ENCODE assay signal across 16 mouse cellular contexts in genomic region chr14:118475100-118475454, GRCm38 (mm10).
A peak's percentile ranks its signal among the peaks of the same experiment; 100 is the strongest.
DNase-seq lines count a peak whose midpoint lies in the region; ATAC-seq and TF ChIP-seq lines count a peak whose summit lies in the region.
"Had no signal": no experiment of that assay in that cellular context is flagged by ENCODE, and none has a peak within 500 bp of the region (broad histone marks: within the 10 kb centered on the region; RNA-seq: fewer than 3 reads in every experiment).

No protein-coding gene starts in this region.

- no peaks in the 10 kb centered on the region for H3K79me2 ChIP-seq in heart, adult 2 months (replicated peaks; ENCODE audit: control insufficient read depth, insufficient read depth, low read length)

- no peaks in the 10 kb centered on the region; the same call in 1 of the 2 replicates for H3K27me3 ChIP-seq in heart, adult 2 months (ENCODE audit: control insufficient read depth, insufficient read depth, low read length)
- H3K27me3 ChIP-seq in lung, embryonic 16.5 days (ENCODE audit: control insufficient read depth, insufficient read depth, low read depth, low read length): peaks cover 19% of the 10 kb centered on the region
- peaks cover 19% of the 10 kb centered on the region for H3K27me3 ChIP-seq in hindbrain, embryonic 15.5 days
- H3K27me3 ChIP-seq in stomach, embryonic 14.5 days (ENCODE audit: control insufficient read depth, insufficient read depth, low read length): peaks cover 3% of the 10 kb centered on the region; the same call in 1 of the 2 replicates

- no peak for TF ChIP-seq EP300 in heart, adult 2 months (IDR thresholded peaks at IDR 0.05; ENCODE audit: insufficient read depth, low read depth, low read length)

- H3K9ac ChIP-seq in heart, adult 2 months (ENCODE audit: low read depth, low read length): no peak overlapping the region
- H3K9ac ChIP-seq in lung, embryonic 16.5 days (ENCODE audit: low read length): no peak overlapping the region
- no peak overlapping the region for H3K9ac ChIP-seq in hindbrain, embryonic 15.5 days
- H3K9ac ChIP-seq in stomach, embryonic 14.5 days (replicated peaks; ENCODE audit: low read depth, low read length): no peak overlapping the region
- H3K9ac ChIP-seq: heart, embryonic 13.5 days; liver, embryonic 14.5 days had no signal

- peak; percentile 78 for DNase-seq in heart, adult 11 months
- no peak for DNase-seq in heart, adult 2 months
- no peak for DNase-seq in lung, adult 18-20 months
- DNase-seq in cerebellum, postnatal 4 days (ENCODE audit: low spot score in 2 of 2): no peak
- DNase-seq: adrenal gland, postnatal 14 days; cerebellum, postnatal 10 days; gastrocnemius, adult 2 months; kidney, postnatal 36 days; thymus, postnatal 14 days had no signal

- TF ChIP-seq CTCF in heart, adult 2 months (IDR thresholded peaks at IDR 0.05): no peak

- no peak for ATAC-seq in lung, embryonic 16.5 days (ENCODE audit: low read depth)
- no peak for ATAC-seq in hindbrain, embryonic 15.5 days (ENCODE audit: low FRiP score, low read depth)
- no peak for ATAC-seq in stomach, embryonic 14.5 days (ENCODE audit: insufficient number of reproducible peaks, insufficient read depth, low FRiP score, low read depth)
- ATAC-seq in granulocyte monocyte progenitor cell, adult 5-6 weeks (replicated peaks; ENCODE audit: poor library complexity, severe bottlenecking): no peak
- ATAC-seq: inflammation-experienced regulatory T-cells, adult 6 months had no signal

- WGBS in heart, adult 2 months: 71% methylated on average over 7 of the region's 7 CpGs
- WGBS in lung, embryonic 16.5 days: 30% methylated on average over 7 of the region's 7 CpGs
- WGBS in hindbrain, embryonic 15.5 days: 51% methylated on average over 7 of the region's 7 CpGs
- WGBS in stomach, embryonic 14.5 days: 42% methylated on average over 7 of the region's 7 CpGs

- H3K36me3 ChIP-seq in heart, adult 2 months (ENCODE audit: control insufficient read depth, insufficient read depth, low read length): no peaks in the 10 kb centered on the region
- no peaks in the 10 kb centered on the region for H3K36me3 ChIP-seq in lung, embryonic 16.5 days (ENCODE audit: control insufficient read depth, insufficient read depth, low read length)
- H3K36me3 ChIP-seq in hindbrain, embryonic 15.5 days: no peaks in the 10 kb centered on the region
- no peaks in the 10 kb centered on the region for H3K36me3 ChIP-seq in stomach, embryonic 14.5 days (ENCODE audit: control insufficient read depth, insufficient read depth, low read length)
- H3K36me3 ChIP-seq: heart, embryonic 13.5 days had no signal

- no peak overlapping the region for H3K4me3 ChIP-seq in heart, adult 2 months
- no peak overlapping the region for H3K4me3 ChIP-seq in lung, embryonic 16.5 days (ENCODE audit: low read length)
- no peak overlapping the region for H3K4me3 ChIP-seq in hindbrain, embryonic 15.5 days
- H3K4me3 ChIP-seq in stomach, embryonic 14.5 days (ENCODE audit: low read depth, low read length): no peak overlapping the region
- H3K4me3 ChIP-seq: gastrocnemius, adult 2 months had no signal

- peak overlapping the region; percentile 83 for H3K4me2 ChIP-seq in lung, embryonic 16.5 days (ENCODE audit: low read depth, low read length)
- peak overlapping the region; percentile 90 for H3K4me2 ChIP-seq in hindbrain, embryonic 15.5 days
- peak overlapping the region; percentile 90; the same call in 1 of the 2 replicates for H3K4me2 ChIP-seq in stomach, embryonic 14.5 days (replicated peaks; ENCODE audit: low read depth, low read length)

- no peaks in the 10 kb centered on the region for H3K9me3 ChIP-seq in lung, embryonic 16.5 days (ENCODE audit: control insufficient read depth, low read length)
- no peaks in the 10 kb centered on the region for H3K9me3 ChIP-seq in hindbrain, embryonic 15.5 days
- no peaks in the 10 kb centered on the region for H3K9me3 ChIP-seq in stomach, embryonic 14.5 days (ENCODE audit: control insufficient read depth, low read depth, low read length)

- intact Hi-C loops in heart, adult 2 months (cut with DNase I): no loop called here

- H3K4me1 ChIP-seq in heart, adult 2 months (ENCODE audit: control insufficient read depth, insufficient read depth, low read length): no peaks in the 10 kb centered on the region
- H3K4me1 ChIP-seq in lung, embryonic 16.5 days (replicated peaks; ENCODE audit: control insufficient read depth, insufficient read depth, low read length): 0 out of 2 replicates have a peak, but pooled peaks cover 3% of the 10 kb centered on the region
- H3K4me1 ChIP-seq in hindbrain, embryonic 15.5 days (replicated peaks): peaks cover 16% of the 10 kb centered on the region; the same call in 1 of the 2 replicates
- no peaks in the 10 kb centered on the region for H3K4me1 ChIP-seq in stomach, embryonic 14.5 days (ENCODE audit: control insufficient read depth, insufficient read depth, low read length)

- no peak for TF ChIP-seq POLR2A in heart, adult 2 months (IDR thresholded peaks at IDR 0.05; ENCODE audit: insufficient read depth, low read depth, low read length)

- H3K27ac ChIP-seq in heart, adult 2 months: no peak overlapping the region
- H3K27ac ChIP-seq in lung, embryonic 16.5 days (ENCODE audit: low read length): no peak overlapping the region
- no peak overlapping the region for H3K27ac ChIP-seq in hindbrain, embryonic 15.5 days (replicated peaks)
- peak overlapping the region; percentile 77 for H3K27ac ChIP-seq in stomach, embryonic 14.5 days (ENCODE audit: low read length)
- H3K27ac ChIP-seq: gastrocnemius, adult 2 months; heart, embryonic 13.5 days; liver, embryonic 14.5 days had no signal
